Mouse (Mus musculus) midbrain, embryonic 11.5 days (tissue): ENCODE measurements around the gene Nfia. TPM values are rescaled to one million over a fixed set of nuclear protein-coding genes. Genes with fewer than 3 reads are reported as not detected.

Source experiments
- ATAC-seq: fragments of 200-750 bp; cut with Nextera tagmentation; 2 replicates; pipeline ENCODE4 v1.8.0; 2017; ENCODE audit warnings: moderate TSS enrichment, moderate library complexity; ENCODE audit not compliant: low FRiP score
- DNase-seq: peaks from one replicate; pipeline ENCODE4 v3.0.0; 2015; ENCODE audit warnings: low spot score; ENCODE audit errors: missing footprints
- H3K27ac ChIP-seq: fragments of 300-500 bp; sonication (generic); 2 replicates; pipeline ENCODE4 v1.5.1; 2014; ENCODE audit warnings: low read depth, low read length
- H3K27me3 ChIP-seq: fragments of 300-500 bp; sonication (generic); 2 replicates; pipeline ENCODE4 v1.6.1; 2014; ENCODE audit warnings: mild to moderate bottlenecking, low read length, moderate library complexity, mixed read lengths; ENCODE audit not compliant: control insufficient read depth, insufficient read depth
- H3K36me3 ChIP-seq: fragments of 300-500 bp; sonication (generic); 2 replicates; pipeline ENCODE4 v1.6.1; 2014; ENCODE audit warnings: mild to moderate bottlenecking, low read length, moderate library complexity, mixed read lengths; ENCODE audit not compliant: control insufficient read depth, insufficient read depth
- H3K4me1 ChIP-seq: fragments of 300-500 bp; sonication (generic); 2 replicates; pipeline ENCODE4 v1.6.1; 2014; ENCODE audit warnings: low read length; ENCODE audit not compliant: control insufficient read depth, insufficient read depth
- H3K4me2 ChIP-seq: fragments of 300-500 bp; sonication (generic); 2 replicates; pipeline ENCODE4 v1.6.1; 2014; ENCODE audit warnings: mild to moderate bottlenecking, moderate library complexity
- H3K4me3 ChIP-seq: fragments of 300-500 bp; sonication (generic); 2 replicates; pipeline ENCODE4 v1.5.1; 2014; ENCODE audit warnings: low read depth, low read length
- H3K9ac ChIP-seq: fragments of 300-500 bp; sonication (generic); 2 replicates; pipeline ENCODE4 v1.6.1; 2014; ENCODE audit warnings: low read length
- H3K9me3 ChIP-seq: fragments of 300-500 bp; sonication (generic); 2 replicates; pipeline ENCODE4 v1.6.1; 2016; ENCODE audit warnings: low read length; ENCODE audit not compliant: control insufficient read depth
- WGBS: fragments of 180-500 bp; shearing (Covaris S2); extraction: QIAGEN DNeasy Blood & Tissue Kit; methylation state at CpG from one replicate; pipeline ENCODE4 v1.1.7; 2014; 5-methylcytosine and 5-hydroxymethylcytosine counted together
- polyA plus RNA-seq: library from polyadenylated mRNA; unstranded; fragments of >200 nt; fragmentation: Nextera tagmentation; extraction: Ambion mirVana; gene quantifications from 2 replicates; pipeline ENCODE4 v1.2.1, GENCODE M21; 2014

The Nfia gene
- polyA plus RNA-seq, 1 experiment from 2014 or later, result 14.1 TPM

DNA sequence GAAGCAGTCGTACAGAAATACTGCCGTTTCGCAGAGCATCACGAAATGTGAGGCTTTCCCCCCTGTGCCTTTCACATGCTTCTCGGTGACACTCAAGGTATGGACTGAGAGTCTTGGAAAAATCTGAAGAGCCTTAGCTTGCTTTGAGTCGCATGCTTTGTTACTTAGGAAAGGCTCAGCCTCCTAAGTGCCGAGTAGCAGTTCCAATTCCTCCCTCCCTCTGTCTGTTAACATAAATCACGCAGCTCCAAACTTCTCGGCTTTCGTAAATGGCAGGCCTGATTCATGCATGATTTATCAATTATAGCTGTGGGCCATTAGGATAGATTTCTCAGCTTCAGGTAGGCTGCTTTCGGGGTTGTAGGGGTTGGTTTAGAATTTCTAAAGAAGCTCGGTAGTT lies 284.7 kb downstream of the Nfia start:
- 87% methylated on average over 12 of the region's 12 CpGs for WGBS
- no peaks in the 10 kb centered on the region for H3K4me1 ChIP-seq
- no peaks in the 10 kb centered on the region for H3K27me3 ChIP-seq
- no peaks in the 10 kb centered on the region; the same call in 1 of the 2 replicates for H3K36me3 ChIP-seq
- no peak overlapping the region for H3K4me3 ChIP-seq
- no peak overlapping the region for H3K27ac ChIP-seq
- no peak overlapping the region for H3K4me2 ChIP-seq
- no peaks in the 10 kb centered on the region for H3K9me3 ChIP-seq
- ATAC-seq (no peak), DNase-seq (no peak)
- H3K9ac ChIP-seq, result no peak overlapping the region

GRCm38 (mm10) chr4:98057721-98058120 lies 285.2 kb downstream of the Nfia start:
- 85% methylated on average over 4 of the region's 4 CpGs for WGBS
- Histone ChIP-seq H3K27me3 (no peaks in the 10 kb centered on the region), H3K36me3 (no peaks in the 10 kb centered on the region; the same call in 1 of the 2 replicates), H3K4me3 (no peak overlapping the region), H3K9me3 (no peaks in the 10 kb centered on the region), H3K27ac (no peak overlapping the region), H3K4me1 (no peaks in the 10 kb centered on the region), H3K9ac (no peak overlapping the region), H3K4me2 (no peak overlapping the region)
- ATAC-seq (no peak), DNase-seq (no peak)

DNA sequence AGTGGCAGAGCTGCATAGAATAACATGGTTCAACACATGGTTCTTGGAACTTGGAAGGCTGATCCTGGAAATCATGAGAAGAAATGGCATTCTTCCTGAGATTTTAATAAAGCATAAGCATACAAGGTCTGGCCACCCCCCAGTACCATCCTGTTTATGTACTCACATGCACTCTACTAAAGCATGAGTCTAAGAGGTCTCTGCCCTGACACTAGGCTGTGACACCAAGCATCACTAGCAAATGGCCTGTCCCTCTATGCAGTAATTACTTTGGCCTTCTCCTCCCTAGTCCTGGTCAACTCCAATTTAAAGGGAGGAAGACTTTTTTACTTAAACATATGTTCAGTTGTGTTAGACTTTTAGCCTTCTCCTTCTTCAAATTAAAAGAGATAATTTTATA lies 285.6 kb downstream of the Nfia start:
- H3K9me3 ChIP-seq, result no peaks in the 10 kb centered on the region
- no peak for ATAC-seq

DNA sequence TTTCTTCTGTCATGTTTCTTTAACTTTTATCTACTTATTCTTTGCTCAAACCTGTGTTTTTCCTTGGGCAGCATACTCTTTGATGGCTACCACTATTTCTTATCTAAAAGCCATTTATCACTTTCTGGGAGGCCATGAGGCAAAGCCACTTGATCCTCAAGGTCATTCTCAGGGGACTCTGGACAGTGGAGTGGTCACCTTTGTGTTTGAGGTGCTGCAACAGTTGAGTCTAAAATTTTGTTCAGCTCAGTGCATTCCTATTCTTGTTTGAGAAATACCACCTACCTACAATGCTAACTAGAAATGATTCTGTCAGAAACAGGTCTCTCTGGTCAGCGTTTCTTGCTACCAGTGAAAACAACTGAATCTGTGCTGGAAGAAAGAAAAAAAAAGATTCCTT lies 288.1 kb downstream of the Nfia start:
- Histone ChIP-seq H3K4me1 (no peaks in the 10 kb centered on the region), H3K36me3 (no peaks in the 10 kb centered on the region), H3K9me3 (no peaks in the 10 kb centered on the region), H3K4me3 (no peak overlapping the region), H3K4me2 (no peak overlapping the region), H3K9ac (no peak overlapping the region), H3K27me3 (no peaks in the 10 kb centered on the region), H3K27ac (no peak overlapping the region)
- no peak for DNase-seq
- ATAC-seq, result no peak
- 63% methylated on average over 1 of the region's 1 CpGs for WGBS

More for the DNA sequence above, 285.6 kb downstream of the Nfia start:
- Histone ChIP-seq H3K4me3 (no peak overlapping the region), H3K9ac (no peak overlapping the region), H3K4me1 (no peaks in the 10 kb centered on the region), H3K27ac (no peak overlapping the region), H3K4me2 (no peak overlapping the region), H3K36me3 (no peaks in the 10 kb centered on the region; the same call in 1 of the 2 replicates), H3K27me3 (no peaks in the 10 kb centered on the region)
- DNase-seq, result peak; percentile 68

GRCm38 (mm10) chr4:98061086-98061485 lies 288.6 kb downstream of the Nfia start:
- no peaks in the 10 kb centered on the region for H3K9me3 ChIP-seq
- no peaks in the 10 kb centered on the region for H3K36me3 ChIP-seq
- no peak for ATAC-seq
- DNase-seq, result no peak
- no peaks in the 10 kb centered on the region for H3K4me1 ChIP-seq
- no peak overlapping the region for H3K4me2 ChIP-seq
- H3K4me3 ChIP-seq, result no peak overlapping the region
- WGBS, result 84% methylated on average over 1 of the region's 1 CpGs
- H3K27ac ChIP-seq, result no peak overlapping the region
- H3K27me3 ChIP-seq, result no peaks in the 10 kb centered on the region
- H3K9ac ChIP-seq, result no peak overlapping the region

DNA sequence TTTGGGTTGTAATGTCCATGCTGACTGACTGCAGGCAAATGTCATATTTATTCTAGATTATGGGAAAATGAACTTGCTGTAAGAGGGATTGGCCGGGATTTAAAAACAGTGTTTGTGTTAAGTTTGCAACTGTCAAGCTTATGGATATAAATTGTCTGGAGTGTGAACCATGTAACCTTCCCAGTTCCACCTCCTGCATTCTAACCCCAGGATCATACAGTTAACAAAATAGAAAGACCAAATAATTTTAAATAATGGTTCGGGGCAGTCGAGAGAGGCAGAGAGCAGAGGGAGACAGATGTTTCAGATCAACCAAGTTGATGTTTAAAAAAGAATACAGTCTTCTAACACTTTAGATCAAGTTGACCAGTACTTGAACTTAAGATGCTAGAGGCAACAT lies 290.7 kb downstream of the Nfia start:
- Histone ChIP-seq H3K36me3 (no peaks in the 10 kb centered on the region), H3K4me3 (no peak overlapping the region), H3K4me1 (no peaks in the 10 kb centered on the region), H3K9ac (no peak overlapping the region), H3K4me2 (no peak overlapping the region), H3K27me3 (no peaks in the 10 kb centered on the region), H3K27ac (no peak overlapping the region), H3K9me3 (no peaks in the 10 kb centered on the region)
- ATAC-seq (no peak), DNase-seq (no peak)
- WGBS, result 79% methylated on average over 3 of the region's 3 CpGs

- 89% methylated on average over 7 of the region's 7 CpGs for WGBS
- no peak for DNase-seq
- H3K4me2 ChIP-seq, result no peak overlapping the region
- H3K27ac ChIP-seq, result no peak overlapping the region
- no peaks in the 10 kb centered on the region for H3K9me3 ChIP-seq
- no peaks in the 10 kb centered on the region for H3K36me3 ChIP-seq
- no peak overlapping the region for H3K4me3 ChIP-seq
- no peak overlapping the region for H3K9ac ChIP-seq
- no peaks in the 10 kb centered on the region for H3K27me3 ChIP-seq
- ATAC-seq, result no peak
- H3K4me1 ChIP-seq, result no peaks in the 10 kb centered on the region
Observed at GRCm38 (mm10) chr4:98076106-98076505, 303.6 kb downstream of the Nfia start.

DNA sequence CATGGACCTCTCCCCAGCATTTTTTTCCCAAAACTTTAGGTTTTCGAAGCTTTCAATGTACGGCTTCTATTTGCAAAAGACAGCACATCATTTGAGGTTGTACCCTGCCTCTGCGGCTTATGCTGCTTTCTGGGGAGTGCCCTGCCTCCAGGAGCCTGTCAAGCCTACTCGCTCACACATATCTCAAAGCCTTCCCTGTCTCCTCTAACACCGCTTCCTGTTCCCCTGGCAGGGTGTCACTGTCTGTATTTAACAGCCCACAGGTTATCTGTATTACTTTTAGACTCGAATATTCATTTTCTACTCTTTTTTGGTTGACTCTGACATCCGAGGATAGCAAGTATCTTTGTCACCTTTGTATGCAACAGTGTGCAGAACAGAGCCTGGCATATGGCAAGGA lies 304.1 kb downstream of the Nfia start:
- 86% methylated on average over 7 of the region's 7 CpGs for WGBS
- ATAC-seq, result no peak
- Histone ChIP-seq H3K27ac (no peak overlapping the region), H3K4me2 (no peak overlapping the region), H3K4me3 (no peak overlapping the region), H3K36me3 (no peaks in the 10 kb centered on the region), H3K27me3 (no peaks in the 10 kb centered on the region), H3K9me3 (no peaks in the 10 kb centered on the region), H3K9ac (no peak overlapping the region), H3K4me1 (no peaks in the 10 kb centered on the region)
- DNase-seq, result no peak

DNA sequence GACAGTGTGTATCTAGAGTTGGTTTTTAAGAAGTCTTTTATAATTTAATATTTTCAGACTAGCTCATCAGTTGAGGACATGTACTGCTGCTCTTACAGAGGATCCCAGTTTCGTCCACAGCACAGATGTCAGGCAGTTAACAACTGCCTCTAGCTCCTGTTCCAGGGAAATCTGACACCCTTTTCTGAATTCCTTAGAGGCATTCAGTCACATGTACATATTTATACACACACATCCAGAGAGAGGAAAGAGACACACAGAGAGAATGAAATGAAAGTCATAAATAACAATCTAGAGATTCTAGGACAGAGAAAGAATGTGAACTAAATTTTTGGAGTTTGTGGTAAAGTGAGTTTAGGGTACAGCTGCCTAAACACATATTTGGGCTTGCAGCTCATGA lies 308.1 kb downstream of the Nfia start:
- ATAC-seq, result no peak
- 44% methylated on average over 1 of the region's 1 CpGs for WGBS
- no peak for DNase-seq

GRCm38 (mm10) chr4:98081962-98082361 lies 309.4 kb downstream of the Nfia start:
- ATAC-seq (no peak), DNase-seq (no peak)
- Histone ChIP-seq H3K9me3 (no peaks in the 10 kb centered on the region), H3K4me1 (no peaks in the 10 kb centered on the region), H3K4me2 (no peak overlapping the region), H3K27ac (no peak overlapping the region), H3K4me3 (no peak overlapping the region), H3K9ac (no peak overlapping the region), H3K27me3 (no peaks in the 10 kb centered on the region), H3K36me3 (no peaks in the 10 kb centered on the region)
- 75% methylated on average over 1 of the region's 1 CpGs for WGBS

More for the DNA sequence above, 308.1 kb downstream of the Nfia start:
- no peaks in the 10 kb centered on the region for H3K9me3 ChIP-seq
- no peak overlapping the region for H3K27ac ChIP-seq
- no peaks in the 10 kb centered on the region for H3K4me1 ChIP-seq
- H3K4me2 ChIP-seq, result no peak overlapping the region
- no peak overlapping the region for H3K9ac ChIP-seq
- H3K27me3 ChIP-seq, result no peaks in the 10 kb centered on the region
- H3K36me3 ChIP-seq, result no peaks in the 10 kb centered on the region
- H3K4me3 ChIP-seq, result no peak overlapping the region
